8 mouse cellular contexts compared by ENCODE assay signal in the genomic region with DNA sequence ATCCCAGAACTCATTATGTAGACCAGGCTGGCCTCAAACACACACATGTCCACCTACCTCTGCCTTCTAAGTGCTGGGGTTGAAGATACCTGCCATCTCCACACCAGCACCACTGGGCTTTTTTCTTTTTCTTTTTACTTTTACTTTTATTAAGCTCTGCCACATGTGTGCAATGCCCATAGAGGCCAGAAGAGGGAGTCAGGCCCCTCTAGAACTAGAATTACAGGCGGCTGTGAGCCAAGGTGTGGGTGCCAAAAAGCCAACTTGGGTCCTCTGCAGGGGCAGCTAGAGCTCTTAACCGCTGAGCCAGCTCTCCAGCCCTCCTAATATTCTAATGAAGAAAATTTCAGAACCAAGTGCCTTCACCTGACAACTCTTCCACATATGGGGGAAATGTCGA. TPM values are rescaled to one million over a fixed set of nuclear protein-coding genes. Genes with fewer than 3 reads are reported as not detected.
A peak's percentile ranks its signal among the peaks of the same experiment; 100 is the strongest.
DNase-seq lines count a peak whose midpoint lies in the region; ATAC-seq and TF ChIP-seq lines count a peak whose summit lies in the region.

No protein-coding gene starts in this region.

- H3K4me2 ChIP-seq in intestine, postnatal 0 days (replicated peaks; ENCODE audit: low read depth), result no peak overlapping the region
- H3K4me2 ChIP-seq in intestine, embryonic 16.5 days (ENCODE audit: low read depth, low read length), result no peak overlapping the region
- H3K4me2 ChIP-seq in neural tube, embryonic 15.5 days, result no peak overlapping the region

- no peaks in the 10 kb centered on the region for H3K27me3 ChIP-seq in intestine, postnatal 0 days (replicated peaks; ENCODE audit: control insufficient read depth, insufficient read depth, low read length)
- H3K27me3 ChIP-seq in intestine, embryonic 16.5 days (replicated peaks; ENCODE audit: control insufficient read depth, insufficient read depth, low read length), result no peaks in the 10 kb centered on the region
- peaks cover 4% of the 10 kb centered on the region; the same call in 1 of the 2 replicates for H3K27me3 ChIP-seq in neural tube, embryonic 15.5 days (replicated peaks)

- no peaks in the 10 kb centered on the region for H3K36me3 ChIP-seq in intestine, postnatal 0 days (ENCODE audit: control insufficient read depth, insufficient read depth)
- no peaks in the 10 kb centered on the region for H3K36me3 ChIP-seq in intestine, embryonic 16.5 days (ENCODE audit: control insufficient read depth, insufficient read depth, low read length)
- H3K36me3 ChIP-seq in neural tube, embryonic 15.5 days, result no peaks in the 10 kb centered on the region

- WGBS in intestine, postnatal 0 days, result 50% methylated on average over 3 of the region's 3 CpGs
- WGBS in intestine, embryonic 16.5 days, result 48% methylated on average over 3 of the region's 3 CpGs
- 46% methylated on average over 3 of the region's 3 CpGs for WGBS in neural tube, embryonic 15.5 days

- H3K9ac ChIP-seq in intestine, postnatal 0 days (ENCODE audit: low read depth, low read length), result no peak overlapping the region
- no peak overlapping the region for H3K9ac ChIP-seq in intestine, embryonic 16.5 days (ENCODE audit: low read depth, low read length)
- H3K9ac ChIP-seq in neural tube, embryonic 15.5 days (replicated peaks), result no peak overlapping the region

- no peak for ATAC-seq in intestine, postnatal 0 days
- ATAC-seq in intestine, embryonic 16.5 days, result no peak
- peak; percentile 59 for ATAC-seq in megakaryocyte progenitor cell, adult 5-6 weeks (replicated peaks; ENCODE audit: poor library complexity)
- ATAC-seq in neural tube, embryonic 15.5 days (ENCODE audit: low FRiP score), result no peak

- peak; percentile 63 for TF ChIP-seq CTCF in intestine, postnatal 0 days (IDR thresholded peaks at IDR 0.05; ENCODE audit: low read depth)
- TF ChIP-seq CTCF in brain, embryonic 14.5 days (IDR thresholded peaks at IDR 0.05; ENCODE audit: borderline replicate concordance, extremely low read depth, insufficient read depth, insufficient read length), result peak; percentile 29; the same call in 1 of the 2 replicates

- no peak overlapping the region for H3K27ac ChIP-seq in intestine, postnatal 0 days (ENCODE audit: low read depth, low read length)
- no peak overlapping the region for H3K27ac ChIP-seq in intestine, embryonic 16.5 days (ENCODE audit: low read length)
- no peak overlapping the region for H3K27ac ChIP-seq in neural tube, embryonic 15.5 days (replicated peaks)

- H3K4me3 ChIP-seq in intestine, postnatal 0 days (ENCODE audit: low read depth, low read length), result no peak overlapping the region
- no peak overlapping the region for H3K4me3 ChIP-seq in intestine, embryonic 16.5 days (ENCODE audit: low read length)
- H3K4me3 ChIP-seq in neural tube, embryonic 15.5 days (replicated peaks), result no peak overlapping the region

- DNase-seq in ES-CJ7 (ENCODE audit: low read depth, low spot score), result peak; percentile 78
- DNase-seq in brain, embryonic 14.5 days (ENCODE audit: low read depth), result no peak
- no peak for DNase-seq in ovary, postnatal 36 days (ENCODE audit: low spot score)
- no peak for DNase-seq in heart, adult 8-10 months (ENCODE audit: low spot score)

- H3K9me3 ChIP-seq in intestine, postnatal 0 days (ENCODE audit: control insufficient read depth), result no peaks in the 10 kb centered on the region
- H3K9me3 ChIP-seq in intestine, embryonic 16.5 days (ENCODE audit: control insufficient read depth, low read length), result no peaks in the 10 kb centered on the region
- no peaks in the 10 kb centered on the region for H3K9me3 ChIP-seq in neural tube, embryonic 15.5 days (replicated peaks)

- no peaks in the 10 kb centered on the region for H3K4me1 ChIP-seq in intestine, postnatal 0 days (replicated peaks; ENCODE audit: control insufficient read depth, insufficient read depth, low read length)
- H3K4me1 ChIP-seq in intestine, embryonic 16.5 days (ENCODE audit: control insufficient read depth, insufficient read depth, low read length), result peaks cover 9% of the 10 kb centered on the region; the same call in 1 of the 2 replicates
- H3K4me1 ChIP-seq in neural tube, embryonic 15.5 days, result peaks cover 4% of the 10 kb centered on the region; the same call in 1 of the 2 replicates

- no peak for TF ChIP-seq POLR2A in brain, embryonic 14.5 days (IDR thresholded peaks at IDR 0.05; ENCODE audit: borderline replicate concordance, extremely low read depth, insufficient read depth, insufficient read length, poor library complexity, severe bottlenecking)

RNA-seq across cellular contexts. Expression of gene Ppp2r5c, which starts 30.7 kb away (rescaled TPM):
- 138 and 143 TPM in 2 replicates for polyA plus RNA-seq in intestine, postnatal 0 days (2015; fragmentation: Nextera tagmentation; extraction: Ambion mirVana)
- 129 and 133 TPM in 2 replicates for polyA plus RNA-seq in intestine, embryonic 16.5 days (2015; fragmentation: Nextera tagmentation; extraction: Ambion mirVana)
- polyA plus RNA-seq in brain, embryonic 14.5 days (2012; rRNA removed), result 71.5 and 101 TPM in 2 replicates
- total RNA-seq in megakaryocyte progenitor cell, adult 5-6 weeks (2015), result 108 and 119 TPM in 2 replicates
- total RNA-seq in megakaryocyte progenitor cell, adult 5-6 weeks (2017), result 189 and 205 TPM in 2 replicates
- polyA plus RNA-seq in neural tube, embryonic 15.5 days (2015; fragmentation: Nextera tagmentation; extraction: Ambion mirVana), result 149 and 152 TPM in 2 replicates
- total RNA-seq in heart, adult 8-10 months (2022), result 10 to 100 TPM; 88.9 to 96.8 (median 93.6) TPM
